Mouse (Mus musculus): ENCODE measurements around the gene Krt1. TPM values are rescaled to one million over a fixed set of nuclear protein-coding genes. Genes with fewer than 3 reads are reported as not detected.

The Krt1 gene
- polyA plus RNA-seq (2015; fragmentation: Nextera tagmentation; extraction: Ambion mirVana), result 3.2 and 4.0 TPM in 2 replicates

GRCm38 (mm10) chr15:101850694-101851093 is at the start of gene Krt1:
Gene Krt1 (minus strand): TSS chr15:101850794.
- Histone ChIP-seq H3K4me1 (ENCODE audit: control insufficient read depth, insufficient read depth, low read length) (0 out of 2 replicates have a peak, but pooled peaks cover 3% of the 10 kb centered on the region), H3K27me3 (ENCODE audit: control insufficient read depth, insufficient read depth, low read length) (no peaks in the 10 kb centered on the region), H3K9me3 (replicated peaks; ENCODE audit: control insufficient read depth, low read length) (no peaks in the 10 kb centered on the region), H3K4me2 (ENCODE audit: low read depth, low read length) (no peak within 1 kb of the TSS), H3K27ac (ENCODE audit: low read length) (no peak within 1 kb of the TSS), H3K4me3 (replicated peaks; ENCODE audit: low read length) (no peak within 1 kb of the TSS), H3K9ac (ENCODE audit: low read length) (no peak within 1 kb of the TSS), H3K36me3 (ENCODE audit: control insufficient read depth, insufficient read depth, low read length) (no peaks in the 10 kb centered on the region)
- 71% methylated on average over 6 of the region's 6 CpGs for WGBS
- no peak for ATAC-seq (ENCODE audit: insufficient read depth, low FRiP score)

- ATAC-seq (ENCODE audit: insufficient read depth, low FRiP score), result no peak
- H3K9ac ChIP-seq (ENCODE audit: low read length), result no peak overlapping the region
- no peaks in the 10 kb centered on the region for H3K36me3 ChIP-seq (ENCODE audit: control insufficient read depth, insufficient read depth, low read length)
- H3K4me3 ChIP-seq (replicated peaks; ENCODE audit: low read length), result no peak overlapping the region
- H3K9me3 ChIP-seq (replicated peaks; ENCODE audit: control insufficient read depth, low read length), result no peaks in the 10 kb centered on the region
- H3K4me1 ChIP-seq (ENCODE audit: control insufficient read depth, insufficient read depth, low read length), result no peaks in the 10 kb centered on the region
- no peaks in the 10 kb centered on the region for H3K27me3 ChIP-seq (ENCODE audit: control insufficient read depth, insufficient read depth, low read length)
- 94% methylated on average over 4 of the region's 4 CpGs for WGBS
- no peak overlapping the region for H3K4me2 ChIP-seq (ENCODE audit: low read depth, low read length)
- no peak overlapping the region for H3K27ac ChIP-seq (ENCODE audit: low read length)
Observed at GRCm38 (mm10) chr15:101895216-101895615, 44.6 kb upstream of the Krt1 start.

- no peak within 1 kb of the TSS for H3K4me2 ChIP-seq (ENCODE audit: low read depth, low read length)
- no peaks in the 10 kb centered on the region for H3K27me3 ChIP-seq (ENCODE audit: control insufficient read depth, insufficient read depth, low read length)
- ATAC-seq (ENCODE audit: insufficient read depth, low FRiP score), result no peak
- no peak within 1 kb of the TSS for H3K4me3 ChIP-seq (replicated peaks; ENCODE audit: low read length)
- H3K27ac ChIP-seq (ENCODE audit: low read length), result no peak within 1 kb of the TSS
- no peaks in the 10 kb centered on the region for H3K36me3 ChIP-seq (ENCODE audit: control insufficient read depth, insufficient read depth, low read length)
- H3K9me3 ChIP-seq (replicated peaks; ENCODE audit: control insufficient read depth, low read length), result no peaks in the 10 kb centered on the region
- no peaks in the 10 kb centered on the region for H3K4me1 ChIP-seq (ENCODE audit: control insufficient read depth, insufficient read depth, low read length)
- no peak within 1 kb of the TSS for H3K9ac ChIP-seq (ENCODE audit: low read length)
- WGBS, result 58% methylated on average over 4 of the region's 4 CpGs
Observed at GRCm38 (mm10) chr15:101892820-101893219, 42.2 kb upstream of the Krt1 start, which contains the start of gene Krt76. Gene Krt76 (minus strand): TSS chr15:101892920.

DNA sequence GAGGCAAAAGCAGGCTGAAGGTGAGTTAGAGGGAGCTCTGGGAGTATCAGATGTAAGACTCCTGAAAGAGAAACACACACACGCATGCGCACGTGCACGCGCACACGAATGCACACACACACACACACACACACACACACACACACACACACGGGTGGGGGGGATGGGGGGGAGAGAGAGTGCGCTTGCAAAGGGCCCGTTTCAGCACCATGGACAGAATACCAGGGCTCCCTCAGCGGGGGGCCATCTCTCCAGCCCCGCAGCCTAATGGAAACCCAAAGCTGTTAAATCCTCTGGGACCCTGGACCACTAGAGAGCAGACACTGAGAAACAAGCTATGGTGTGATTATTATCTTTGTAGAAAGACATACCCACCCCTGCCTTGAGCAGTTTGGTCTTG is 29.2 kb upstream of the Krt1 start:
- H3K9ac ChIP-seq (ENCODE audit: low read length), result no peak overlapping the region
- no peaks in the 10 kb centered on the region for H3K36me3 ChIP-seq (ENCODE audit: control insufficient read depth, insufficient read depth, low read length)
- H3K4me1 ChIP-seq (ENCODE audit: control insufficient read depth, insufficient read depth, low read length), result no peaks in the 10 kb centered on the region
- no peak overlapping the region for H3K27ac ChIP-seq (ENCODE audit: low read length)
- H3K27me3 ChIP-seq (ENCODE audit: control insufficient read depth, insufficient read depth, low read length), result no peaks in the 10 kb centered on the region
- no peak overlapping the region for H3K4me2 ChIP-seq (ENCODE audit: low read depth, low read length)
- no peak for ATAC-seq (ENCODE audit: insufficient read depth, low FRiP score)
- H3K9me3 ChIP-seq (replicated peaks; ENCODE audit: control insufficient read depth, low read length), result no peaks in the 10 kb centered on the region
- WGBS, result 27% methylated on average over 11 of the region's 11 CpGs
- no peak overlapping the region for H3K4me3 ChIP-seq (replicated peaks; ENCODE audit: low read length)

DNA sequence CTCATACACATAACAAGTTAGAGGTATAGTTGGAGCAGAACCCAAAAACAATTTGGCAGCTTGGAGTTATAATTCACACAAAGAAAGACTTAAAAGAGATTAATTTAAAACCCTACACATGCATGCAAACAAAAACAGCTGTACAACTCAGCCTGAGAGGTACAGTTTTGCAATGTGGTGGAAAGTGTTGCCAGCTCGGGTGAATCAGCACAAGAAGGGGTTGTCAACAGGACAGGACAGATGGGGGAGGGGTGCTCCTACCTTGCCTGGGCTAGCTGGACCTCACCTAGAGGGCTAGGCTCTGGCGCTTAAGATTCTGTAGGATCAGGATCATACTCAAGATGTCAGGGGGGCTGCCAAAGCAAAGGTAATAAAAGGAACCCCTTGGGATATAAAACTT is 27.4 kb upstream of the Krt1 start:
- H3K36me3 ChIP-seq (ENCODE audit: control insufficient read depth, insufficient read depth, low read length), result no peaks in the 10 kb centered on the region
- no peaks in the 10 kb centered on the region for H3K4me1 ChIP-seq (ENCODE audit: control insufficient read depth, insufficient read depth, low read length)
- H3K9me3 ChIP-seq (replicated peaks; ENCODE audit: control insufficient read depth, low read length), result no peaks in the 10 kb centered on the region
- no peak for ATAC-seq (ENCODE audit: insufficient read depth, low FRiP score)
- no peaks in the 10 kb centered on the region for H3K27me3 ChIP-seq (ENCODE audit: control insufficient read depth, insufficient read depth, low read length)
- H3K4me3 ChIP-seq (replicated peaks; ENCODE audit: low read length), result no peak overlapping the region
- WGBS, result 57% methylated on average over 2 of the region's 2 CpGs
- no peak overlapping the region for H3K27ac ChIP-seq (ENCODE audit: low read length)
- H3K4me2 ChIP-seq (ENCODE audit: low read depth, low read length), result no peak overlapping the region
- H3K9ac ChIP-seq (ENCODE audit: low read length), result no peak overlapping the region

- ATAC-seq (ENCODE audit: insufficient read depth, low FRiP score), result no peak
- Histone ChIP-seq H3K9me3 (replicated peaks; ENCODE audit: control insufficient read depth, low read length) (no peaks in the 10 kb centered on the region), H3K4me1 (ENCODE audit: control insufficient read depth, insufficient read depth, low read length) (no peaks in the 10 kb centered on the region), H3K9ac (ENCODE audit: low read length) (no peak overlapping the region), H3K4me3 (replicated peaks; ENCODE audit: low read length) (no peak overlapping the region), H3K36me3 (ENCODE audit: control insufficient read depth, insufficient read depth, low read length) (no peaks in the 10 kb centered on the region), H3K27me3 (ENCODE audit: control insufficient read depth, insufficient read depth, low read length) (no peaks in the 10 kb centered on the region), H3K27ac (ENCODE audit: low read length) (no peak overlapping the region), H3K4me2 (ENCODE audit: low read depth, low read length) (no peak overlapping the region)
- WGBS, result 83% methylated on average over 1 of the region's 1 CpGs
Observed at GRCm38 (mm10) chr15:101874383-101874782, 23.8 kb upstream of the Krt1 start.

DNA sequence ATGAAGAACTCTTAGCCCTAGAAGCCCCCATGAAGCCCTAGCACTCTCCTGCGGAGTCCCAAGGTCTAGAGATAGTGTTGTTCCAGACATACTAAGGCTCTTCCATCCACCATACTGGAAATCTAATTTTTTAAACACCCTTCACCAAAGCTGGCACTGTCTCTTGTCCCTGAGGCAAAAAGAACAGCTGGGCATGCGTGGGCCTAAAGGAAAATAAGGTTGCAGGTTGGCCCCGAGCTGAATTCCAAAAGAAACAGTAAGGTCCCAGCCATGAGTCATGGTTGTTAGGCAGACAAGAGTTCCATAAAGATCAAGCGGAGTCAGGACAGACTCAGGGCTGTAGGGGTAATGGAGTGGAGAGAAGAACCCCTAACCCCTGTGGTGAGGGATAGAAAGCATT is 22.6 kb upstream of the Krt1 start:
- no peak overlapping the region for H3K9ac ChIP-seq (ENCODE audit: low read length)
- WGBS, result 74% methylated on average over 4 of the region's 4 CpGs
- no peaks in the 10 kb centered on the region for H3K4me1 ChIP-seq (ENCODE audit: control insufficient read depth, insufficient read depth, low read length)
- H3K36me3 ChIP-seq (ENCODE audit: control insufficient read depth, insufficient read depth, low read length), result no peaks in the 10 kb centered on the region
- no peak overlapping the region for H3K27ac ChIP-seq (ENCODE audit: low read length)
- H3K4me2 ChIP-seq (ENCODE audit: low read depth, low read length), result no peak overlapping the region
- no peak for ATAC-seq (ENCODE audit: insufficient read depth, low FRiP score)
- no peak overlapping the region for H3K4me3 ChIP-seq (replicated peaks; ENCODE audit: low read length)
- H3K9me3 ChIP-seq (replicated peaks; ENCODE audit: control insufficient read depth, low read length), result no peaks in the 10 kb centered on the region
- H3K27me3 ChIP-seq (ENCODE audit: control insufficient read depth, insufficient read depth, low read length), result peaks cover 3% of the 10 kb centered on the region; the same call in 1 of the 2 replicates

DNA sequence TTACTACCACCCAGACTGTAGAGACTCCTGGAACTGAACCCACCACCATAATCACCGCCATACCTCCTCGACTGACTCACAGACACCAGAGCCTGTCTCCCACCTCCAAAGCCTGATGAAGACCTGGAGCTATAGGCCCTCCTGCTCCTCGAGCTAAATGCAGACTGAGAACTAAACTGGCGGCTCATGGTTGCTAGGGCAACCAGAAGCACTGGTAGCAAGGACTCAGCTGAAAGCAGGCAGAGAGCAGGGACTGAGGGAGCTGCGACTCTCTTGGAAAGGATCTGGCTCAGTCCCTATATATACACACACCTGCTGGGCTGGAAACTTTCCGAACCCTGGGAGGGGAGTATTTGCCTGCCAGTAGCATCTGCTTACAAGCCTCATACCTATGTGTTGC is 18.8 kb upstream of the Krt1 start, which contains the start of gene Krt77:
Krt77 (minus strand) TSS at position 275 of the 400 bp plus-strand sequence.
- Histone ChIP-seq H3K27ac (ENCODE audit: low read length) (no peak within 1 kb of the TSS), H3K4me2 (ENCODE audit: low read depth, low read length) (no peak within 1 kb of the TSS), H3K4me1 (ENCODE audit: control insufficient read depth, insufficient read depth, low read length) (no peaks in the 10 kb centered on the region), H3K36me3 (ENCODE audit: control insufficient read depth, insufficient read depth, low read length) (no peaks in the 10 kb centered on the region), H3K9ac (ENCODE audit: low read length) (no peak within 1 kb of the TSS), H3K4me3 (replicated peaks; ENCODE audit: low read length) (no peak within 1 kb of the TSS), H3K27me3 (ENCODE audit: control insufficient read depth, insufficient read depth, low read length) (peaks cover 3% of the 10 kb centered on the region; the same call in 1 of the 2 replicates), H3K9me3 (replicated peaks; ENCODE audit: control insufficient read depth, low read length) (no peaks in the 10 kb centered on the region)
- ATAC-seq (ENCODE audit: insufficient read depth, low FRiP score), result no peak
- WGBS, result 33% methylated on average over 6 of the region's 6 CpGs

DNA sequence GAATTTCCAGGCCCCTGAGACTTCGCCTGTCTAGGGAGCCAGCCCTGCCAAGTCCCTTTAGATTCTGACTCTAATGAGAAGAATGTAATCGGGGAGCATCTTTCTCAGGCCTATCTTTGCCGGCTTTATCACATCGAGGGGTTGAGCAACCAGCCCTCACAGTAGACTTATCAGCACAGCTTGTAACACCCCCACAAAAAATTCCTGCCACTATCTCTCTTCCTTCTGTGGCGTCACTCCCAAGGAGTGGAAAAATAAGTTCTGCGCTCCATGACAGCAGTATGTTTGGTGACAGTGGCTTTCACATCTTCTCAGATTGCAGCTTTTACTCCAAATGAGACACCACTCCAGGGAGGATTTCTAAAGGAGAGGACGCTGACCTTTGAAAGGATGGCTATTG is 16.2 kb upstream of the Krt1 start:
- no peak for ATAC-seq (ENCODE audit: insufficient read depth, low FRiP score)
- no peaks in the 10 kb centered on the region for H3K36me3 ChIP-seq (ENCODE audit: control insufficient read depth, insufficient read depth, low read length)
- H3K4me2 ChIP-seq (ENCODE audit: low read depth, low read length), result no peak overlapping the region
- WGBS, result 78% methylated on average over 7 of the region's 7 CpGs
- no peak overlapping the region for H3K4me3 ChIP-seq (replicated peaks; ENCODE audit: low read length)
- H3K27me3 ChIP-seq (ENCODE audit: control insufficient read depth, insufficient read depth, low read length), result peaks cover 3% of the 10 kb centered on the region; the same call in 1 of the 2 replicates
- no peak overlapping the region for H3K27ac ChIP-seq (ENCODE audit: low read length)
- H3K9ac ChIP-seq (ENCODE audit: low read length), result no peak overlapping the region
- no peaks in the 10 kb centered on the region for H3K4me1 ChIP-seq (ENCODE audit: control insufficient read depth, insufficient read depth, low read length)
- H3K9me3 ChIP-seq (replicated peaks; ENCODE audit: control insufficient read depth, low read length), result no peaks in the 10 kb centered on the region
